Comparison of ENCODE assay signal across 12 mouse cellular contexts in the genomic region with DNA sequence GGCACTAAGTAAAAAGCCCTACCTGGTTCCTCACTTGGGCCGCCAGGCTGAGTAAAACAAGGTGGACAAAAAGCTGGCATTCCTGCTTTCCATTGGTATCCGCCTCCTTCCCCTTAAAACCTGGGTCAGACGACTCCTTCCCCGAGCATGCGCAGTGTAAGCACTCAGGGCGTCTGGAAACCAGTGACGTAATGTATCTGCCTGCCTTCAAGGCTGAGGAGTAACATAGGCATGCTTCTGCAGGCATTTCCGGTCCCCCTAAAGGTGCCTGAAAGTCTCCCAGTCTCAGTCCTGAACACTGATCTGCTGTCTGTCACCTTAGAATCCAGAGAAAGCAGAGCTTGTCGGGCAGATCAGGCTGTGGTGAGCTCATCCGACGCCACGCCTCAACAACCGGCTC.
A peak's percentile ranks its signal among the peaks of the same experiment; 100 is the strongest.
DNase-seq lines count a peak whose midpoint lies in the region; ATAC-seq lines count a peak whose summit lies in the region.
"Had no signal": no experiment of that assay in that cellular context is flagged by ENCODE, and none has a peak within 500 bp of the region (broad histone marks: within the 10 kb centered on the region; RNA-seq: fewer than 3 reads in every experiment).

No protein-coding gene starts in this region.

- DNase-seq in hindbrain, embryonic 10.5 days (ENCODE audit: low spot score) = no peak
- DNase-seq in R1 (ENCODE audit: low read depth, low spot score) = peak; percentile 86
- DNase-seq in intestine, embryonic 14.5 days (ENCODE audit: low spot score) = peak; percentile 71
- DNase-seq in retina, embryonic 14.5 days (ENCODE audit: low spot score) = peak; percentile 23
- DNase-seq in right cerebral cortex, postnatal 14 days = no peak
- no peak for DNase-seq in c-Kit-positive CD71-positive TER-119-positive erythroid progenitor cells, embryonic 14.5 days (ENCODE audit: low spot score)
- no peak for DNase-seq in thymus, postnatal 36 days
- DNase-seq: cerebellum, adult 2 months; heart, adult 18-20 months had no signal

- no peak overlapping the region for H3K9ac ChIP-seq in hindbrain, embryonic 13.5 days
- H3K9ac ChIP-seq in intestine, embryonic 14.5 days (ENCODE audit: low read length) = no peak overlapping the region
- H3K9ac ChIP-seq: liver, embryonic 12.5 days had no signal

- no peaks in the 10 kb centered on the region for H3K36me3 ChIP-seq in hindbrain, embryonic 10.5 days
- H3K36me3 ChIP-seq in hindbrain, embryonic 13.5 days = no peaks in the 10 kb centered on the region
- no peaks in the 10 kb centered on the region for H3K36me3 ChIP-seq in intestine, embryonic 14.5 days (ENCODE audit: control insufficient read depth, insufficient read depth, low read length)
- H3K36me3 ChIP-seq: liver, embryonic 12.5 days had no signal

- 0 out of 2 replicates have a peak overlapping the region, but pooled peaks have one; percentile 50 for H3K27ac ChIP-seq in hindbrain, embryonic 10.5 days
- H3K27ac ChIP-seq in hindbrain, embryonic 13.5 days = no peak overlapping the region
- H3K27ac ChIP-seq in intestine, embryonic 14.5 days (ENCODE audit: low read depth) = peak overlapping the region; percentile 19; the same call in 1 of the 2 replicates
- H3K27ac ChIP-seq: liver, embryonic 12.5 days had no signal

- no peaks in the 10 kb centered on the region for H3K9me3 ChIP-seq in hindbrain, embryonic 10.5 days
- H3K9me3 ChIP-seq in hindbrain, embryonic 13.5 days = no peaks in the 10 kb centered on the region
- no peaks in the 10 kb centered on the region for H3K9me3 ChIP-seq in intestine, embryonic 14.5 days (ENCODE audit: control insufficient read depth, low read length)
- H3K9me3 ChIP-seq: liver, embryonic 12.5 days had no signal

- no peak overlapping the region for H3K4me2 ChIP-seq in hindbrain, embryonic 13.5 days
- 0 out of 2 replicates have a peak overlapping the region, but pooled peaks have one; percentile 18 for H3K4me2 ChIP-seq in intestine, embryonic 14.5 days (ENCODE audit: low read length)
- H3K4me2 ChIP-seq: liver, embryonic 12.5 days had no signal

- ATAC-seq in hindbrain, embryonic 13.5 days (ENCODE audit: low FRiP score) = no peak
- ATAC-seq in intestine, embryonic 14.5 days (replicated peaks; ENCODE audit: low FRiP score, low TSS enrichment, low read depth) = peak; percentile 37; the same call in 1 of the 2 replicates
- ATAC-seq: liver, embryonic 12.5 days had no signal

- no peak overlapping the region; the same call in 1 of the 2 replicates for H3K4me3 ChIP-seq in hindbrain, embryonic 10.5 days
- no peak overlapping the region for H3K4me3 ChIP-seq in hindbrain, embryonic 13.5 days
- H3K4me3 ChIP-seq in intestine, embryonic 14.5 days (ENCODE audit: low read depth, low read length) = no peak overlapping the region
- H3K4me3 ChIP-seq: liver, embryonic 12.5 days had no signal

- H3K27me3 ChIP-seq in hindbrain, embryonic 10.5 days (ENCODE audit: insufficient read depth, poor library complexity, severe bottlenecking) = peaks cover 4% of the 10 kb centered on the region; the same call in 1 of the 2 replicates
- no peaks in the 10 kb centered on the region for H3K27me3 ChIP-seq in hindbrain, embryonic 13.5 days
- H3K27me3 ChIP-seq in intestine, embryonic 14.5 days (replicated peaks; ENCODE audit: control insufficient read depth, insufficient read depth, low read length) = no peaks in the 10 kb centered on the region
- H3K27me3 ChIP-seq: CH12.LX had no signal

- peaks cover 27% of the 10 kb centered on the region for H3K4me1 ChIP-seq in hindbrain, embryonic 10.5 days (replicated peaks)
- peaks cover 20% of the 10 kb centered on the region for H3K4me1 ChIP-seq in hindbrain, embryonic 13.5 days (replicated peaks)
- peaks cover 29% of the 10 kb centered on the region for H3K4me1 ChIP-seq in intestine, embryonic 14.5 days (replicated peaks; ENCODE audit: control insufficient read depth, insufficient read depth, low read length)

- WGBS in hindbrain, embryonic 10.5 days = 58% methylated on average over 13 of the region's 13 CpGs
- WGBS in hindbrain, embryonic 13.5 days = 73% methylated on average over 13 of the region's 13 CpGs
- WGBS in intestine, embryonic 14.5 days = 19% methylated on average over 13 of the region's 13 CpGs

Comparison
In these comparisons a context has a peak if more than half of its experiments do, and no peak if none do; other contexts are left out.
1. DNase-seq: peak in R1 (single experiment), intestine, embryonic 14.5 days (single experiment) and retina, embryonic 14.5 days (single experiment); none in hindbrain, embryonic 10.5 days (single experiment), right cerebral cortex, postnatal 14 days (single experiment), c-Kit-positive CD71-positive TER-119-positive erythroid progenitor cells, embryonic 14.5 days (single experiment) and thymus, postnatal 36 days (0 of 2).